Mouse (Mus musculus) left cerebral cortex, postnatal 4 days (tissue): ENCODE measurements around the gene Trim60. TPM values are rescaled to one million over a fixed set of nuclear protein-coding genes. Genes with fewer than 3 reads are reported as not detected.
"Not testable (repeated sequence)": the region's sequence is repeated elsewhere in the genome, so short reads cannot be mapped to it uniquely, and the experiment has no call there.

Experiments used
- DNase-seq: peaks from one replicate; pipeline ENCODE4 v3.0.0-alpha.2; 2022
- intact Hi-C: fragments of 180-260 bp; cut with DNase I; formaldehyde crosslinking; loops from one replicate; pipeline ENCODE4 v1.15.1; 2025
- total RNA-seq, 2 experiments: library from RNA; stranded (reverse); gene quantifications; 2 replicates each; pipeline ENCODE4 v1.2.3; 2021

Gene Trim60
- not detected for total RNA-seq

DNA sequence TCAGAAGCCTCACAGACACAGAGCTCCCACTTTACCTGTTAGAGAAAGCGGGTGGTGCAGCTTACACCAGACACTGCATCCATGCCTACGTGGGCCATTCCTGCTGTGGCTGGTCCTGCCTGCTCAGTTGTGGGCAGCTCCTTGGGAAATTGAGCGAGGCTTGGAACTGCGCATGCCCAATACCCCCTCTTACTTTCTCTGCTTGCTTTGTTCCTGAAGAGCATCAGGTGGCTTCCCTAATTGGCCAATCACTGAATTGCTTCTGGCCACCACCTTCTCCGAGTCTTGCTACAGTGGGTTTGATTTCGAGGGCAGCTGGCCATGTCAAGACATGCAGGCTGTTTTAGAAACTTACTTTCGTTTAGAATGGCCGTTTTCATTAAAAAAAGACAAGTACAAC lies at the start of gene Trim60, which contains the start of gene Trim61:
Gene Trim60, minus strand, starts transcription at position 162 of the 400 bp plus-strand sequence.
Gene Trim61, minus strand, starts transcription at position 101 of the 400 bp plus-strand sequence.
- no peak for DNase-seq
- intact Hi-C loops = no loop called here

DNA sequence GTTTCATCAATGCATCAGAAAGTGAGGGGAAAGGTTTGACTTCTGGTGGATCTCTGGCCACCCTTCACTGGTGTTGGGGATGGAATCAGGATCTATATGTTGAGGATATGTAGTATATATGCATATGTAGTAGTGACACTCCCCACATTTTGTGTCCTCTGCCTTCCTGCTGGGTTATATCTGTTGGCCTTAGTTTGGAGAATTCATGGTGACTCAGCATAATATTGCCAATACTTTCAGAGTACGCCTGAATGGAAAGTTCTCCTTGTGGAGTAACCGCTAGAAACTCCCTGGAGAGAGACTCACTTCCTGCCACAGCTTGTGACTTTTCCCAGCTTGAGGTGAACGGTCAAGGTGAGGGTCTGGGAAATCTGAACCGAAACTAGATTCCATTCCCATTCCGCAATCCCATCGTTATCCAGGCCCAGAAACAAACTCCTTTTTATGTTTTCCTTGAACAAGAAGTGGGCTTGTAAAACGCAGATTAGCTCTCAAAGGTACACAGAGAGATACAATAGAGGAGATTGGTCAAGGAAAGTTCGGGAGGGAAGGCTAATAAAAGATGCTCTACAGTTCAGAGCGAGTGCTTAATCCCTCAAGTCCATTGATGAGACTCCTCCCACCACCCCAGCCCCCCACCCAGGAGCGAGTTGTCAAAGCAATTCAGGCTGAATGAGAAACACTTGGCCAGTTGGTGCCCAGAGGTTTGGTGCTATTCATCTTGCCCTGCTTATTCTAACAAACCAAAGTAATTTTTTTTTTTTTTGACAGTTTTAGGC lies 49.5 kb upstream of the Trim60 start:
- intact Hi-C loops = no loop called here
- no peak for DNase-seq

DNA sequence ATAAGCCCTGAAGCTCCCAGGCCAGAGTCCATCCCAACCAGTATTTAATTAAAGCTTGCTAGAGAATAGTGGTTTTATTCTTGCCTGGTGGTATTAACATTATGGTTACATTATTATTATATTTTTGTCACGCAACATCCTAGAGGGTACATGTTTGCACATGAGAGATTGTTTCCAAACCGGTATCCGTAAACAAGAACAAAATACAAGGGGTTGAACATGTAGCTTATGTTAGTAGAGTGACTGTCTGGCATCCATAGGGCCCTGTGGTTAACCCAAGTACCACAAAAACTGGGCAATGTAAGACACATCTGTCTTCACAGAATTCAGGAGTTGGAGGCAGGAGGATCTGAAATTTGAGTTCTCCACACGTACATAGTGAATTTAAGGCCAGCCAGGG lies 48.6 kb upstream of the Trim60 start:
- DNase-seq = no peak
- intact Hi-C loops = no loop called here

DNA sequence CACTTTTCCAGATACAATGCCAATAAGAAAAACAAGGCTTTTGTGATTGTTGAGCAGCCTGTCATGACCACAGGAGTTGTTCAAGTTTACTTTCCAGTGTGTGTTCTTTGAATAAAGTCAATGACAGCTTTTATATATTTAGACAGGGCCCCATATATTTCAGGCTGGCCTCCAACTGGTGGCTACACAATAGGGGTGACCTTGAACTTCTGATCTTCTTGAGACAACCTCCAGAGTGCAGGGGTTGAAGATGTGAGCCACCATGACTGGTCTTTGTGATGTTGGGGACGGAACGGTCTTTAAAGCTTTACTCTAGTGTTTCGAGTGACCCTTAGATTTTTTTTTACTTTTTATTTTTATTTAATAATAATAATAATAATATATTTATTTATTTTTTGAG lies 47.2 kb upstream of the Trim60 start:
- intact Hi-C loops = no loop called here
- no peak for DNase-seq

DNA sequence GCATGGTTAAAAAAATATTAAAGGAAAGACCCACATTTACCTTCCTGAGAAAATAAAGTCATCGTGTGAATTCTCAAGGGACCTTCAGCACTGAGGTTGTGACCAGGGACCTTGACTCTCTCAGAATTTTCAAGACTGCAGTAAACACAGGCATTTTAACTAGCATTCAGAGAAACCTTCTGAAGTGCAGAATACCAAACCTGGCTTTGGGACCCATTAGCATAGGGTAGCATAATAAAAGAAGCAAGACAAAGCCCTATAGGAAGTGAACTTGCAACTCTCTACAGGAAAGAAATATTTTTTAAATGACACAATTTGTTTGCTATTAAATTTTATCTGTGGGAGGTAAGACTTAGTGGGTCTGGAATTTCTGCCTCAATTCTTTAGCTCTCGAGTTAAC lies 45.7 kb upstream of the Trim60 start:
- intact Hi-C loops = no loop called here
- DNase-seq = no peak

DNA sequence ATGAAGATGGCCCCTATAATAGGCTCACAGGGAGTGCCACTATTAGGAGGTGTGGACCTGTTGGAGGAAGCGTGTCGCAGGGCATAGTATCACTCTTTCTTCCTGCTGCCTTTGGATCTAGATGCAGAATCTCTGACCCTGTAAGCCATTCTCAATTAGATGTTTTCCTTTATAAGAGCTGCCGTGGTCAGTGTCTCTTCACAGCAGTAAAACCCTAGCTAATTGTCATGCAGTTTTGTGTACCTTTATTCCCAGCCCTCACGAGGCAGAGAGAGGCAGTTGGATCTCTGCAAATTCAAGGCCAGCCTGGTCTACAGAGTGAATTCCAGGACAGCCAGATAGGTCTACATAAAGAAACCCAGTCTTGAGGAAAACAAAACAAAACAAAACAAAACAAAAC lies 43.8 kb upstream of the Trim60 start:
- intact Hi-C loops = no loop called here
- DNase-seq = no peak

DNA sequence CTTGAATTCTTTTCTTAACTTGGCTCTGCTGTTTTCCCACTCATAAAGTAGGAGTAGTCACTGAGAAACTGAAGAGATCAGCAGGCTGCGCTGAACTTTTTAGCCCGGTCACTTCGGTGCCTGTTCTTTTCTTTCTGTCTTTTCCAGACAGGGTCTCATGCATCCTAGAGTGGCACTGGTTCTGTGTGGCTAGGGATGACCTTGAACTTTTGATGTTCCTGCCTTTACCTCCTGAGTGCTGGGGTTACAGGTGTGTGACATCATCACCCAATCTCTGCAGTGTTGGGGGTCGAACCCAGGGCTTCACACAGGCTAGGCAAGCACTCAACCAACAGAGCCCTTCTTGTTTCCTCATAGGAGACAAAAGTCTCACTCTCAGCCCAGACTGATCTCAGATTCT lies 38.3 kb upstream of the Trim60 start:
- no peak for DNase-seq
- intact Hi-C loops = no loop called here

DNA sequence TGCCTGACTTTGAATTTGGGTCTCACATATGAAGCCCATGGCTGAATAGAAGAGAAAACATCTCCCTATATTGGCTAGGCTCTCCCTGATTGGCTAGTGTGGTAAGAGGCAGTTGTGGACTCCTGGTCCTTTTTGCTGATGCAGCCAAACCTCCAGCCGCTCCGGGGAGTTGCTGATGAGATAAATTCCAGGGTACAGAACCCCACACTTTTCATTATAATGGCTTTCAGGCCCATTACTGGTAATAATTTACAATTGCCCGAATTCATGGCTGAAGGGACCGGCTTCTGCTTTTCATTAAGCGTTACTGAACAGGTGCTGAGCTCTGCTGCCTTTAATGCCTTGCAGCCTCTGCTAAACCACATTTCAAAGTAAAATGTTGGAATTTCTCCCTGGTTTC lies 35.6 kb upstream of the Trim60 start:
- intact Hi-C loops = no loop called here
- no peak for DNase-seq

DNA sequence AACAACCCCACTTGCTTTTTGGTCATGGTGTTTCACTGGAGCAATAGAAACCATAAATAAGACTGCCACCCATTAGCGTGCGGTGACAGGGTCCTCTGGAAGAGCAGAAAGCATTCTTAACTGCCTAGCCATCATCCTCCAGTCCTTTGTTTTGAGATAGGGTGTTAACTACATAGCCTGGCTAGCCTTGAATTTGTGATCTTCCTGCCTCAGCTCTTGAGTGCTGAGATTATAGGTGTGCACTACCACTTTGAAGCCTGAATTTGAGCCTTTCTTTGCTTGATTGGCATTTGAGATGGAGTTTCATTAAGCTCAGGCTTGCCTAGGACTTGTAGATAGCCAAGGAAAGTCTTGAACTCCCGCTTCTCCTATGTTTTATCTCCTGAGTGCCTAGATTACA lies 35.2 kb upstream of the Trim60 start:
- intact Hi-C loops = no loop called here

DNA sequence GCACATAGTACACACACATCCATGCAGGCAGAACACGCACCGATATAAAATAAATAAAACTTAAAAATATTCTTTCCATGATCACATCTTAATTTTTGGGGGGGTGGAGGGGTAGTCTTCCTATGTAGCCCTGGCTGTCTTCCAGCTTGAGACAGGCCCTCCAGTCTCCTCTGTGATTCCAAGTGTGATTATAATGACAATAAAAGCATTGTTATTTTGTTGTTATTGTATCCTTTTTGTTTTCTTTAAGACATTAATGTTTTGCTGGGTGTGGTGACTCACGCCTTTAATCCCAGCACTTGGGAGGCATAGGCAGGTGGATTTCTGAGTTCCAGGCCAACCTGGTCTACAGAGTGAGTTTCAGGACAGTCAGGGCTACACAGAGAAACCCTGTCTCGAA lies 29.4 kb upstream of the Trim60 start:
- DNase-seq = no peak
- intact Hi-C loops = no loop called here

More for the DNA sequence above, 35.2 kb upstream of the Trim60 start:
- DNase-seq = no peak

DNA sequence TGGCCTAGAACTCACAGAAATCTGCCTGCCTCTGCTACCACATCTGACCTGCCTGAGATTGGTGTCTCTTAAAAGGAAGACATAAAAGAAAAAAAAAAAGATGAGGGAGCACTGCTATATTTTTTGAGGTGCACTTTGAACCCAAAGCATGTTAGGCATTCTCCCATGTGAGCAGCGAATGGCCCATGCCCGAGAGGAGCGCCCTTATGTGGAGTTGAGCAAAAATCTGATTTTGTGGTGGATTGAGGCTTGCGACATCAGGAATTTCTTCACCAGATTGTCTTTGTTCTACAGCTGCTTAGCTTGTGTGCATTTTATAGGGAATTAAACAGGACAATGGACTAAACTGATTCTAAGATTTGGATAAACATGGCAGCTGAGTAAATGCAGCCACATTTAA lies 28.8 kb upstream of the Trim60 start:
- intact Hi-C loops = no loop called here
- DNase-seq = no peak

DNA sequence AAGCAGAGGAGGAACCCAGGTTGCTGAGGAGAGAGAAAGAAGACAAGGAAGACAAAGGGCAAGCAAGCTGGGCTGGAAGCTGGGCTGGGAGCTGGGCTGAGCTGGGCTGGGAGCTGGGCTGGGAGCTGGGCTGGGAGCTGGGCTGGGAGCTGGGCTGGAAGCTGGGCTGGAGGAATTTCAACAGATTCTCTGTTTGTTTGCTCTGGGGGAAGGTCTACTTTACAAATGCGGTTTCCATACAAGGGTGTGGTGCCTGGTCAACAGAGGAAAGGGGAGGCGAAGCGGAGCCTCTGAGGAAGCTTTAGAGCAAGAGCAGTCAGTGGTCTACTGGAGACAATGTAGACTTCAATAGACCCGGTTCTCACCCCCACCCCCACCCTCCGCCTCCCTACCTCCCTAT lies 28.2 kb upstream of the Trim60 start:
- no peak for DNase-seq
- intact Hi-C loops = no loop called here

DNA sequence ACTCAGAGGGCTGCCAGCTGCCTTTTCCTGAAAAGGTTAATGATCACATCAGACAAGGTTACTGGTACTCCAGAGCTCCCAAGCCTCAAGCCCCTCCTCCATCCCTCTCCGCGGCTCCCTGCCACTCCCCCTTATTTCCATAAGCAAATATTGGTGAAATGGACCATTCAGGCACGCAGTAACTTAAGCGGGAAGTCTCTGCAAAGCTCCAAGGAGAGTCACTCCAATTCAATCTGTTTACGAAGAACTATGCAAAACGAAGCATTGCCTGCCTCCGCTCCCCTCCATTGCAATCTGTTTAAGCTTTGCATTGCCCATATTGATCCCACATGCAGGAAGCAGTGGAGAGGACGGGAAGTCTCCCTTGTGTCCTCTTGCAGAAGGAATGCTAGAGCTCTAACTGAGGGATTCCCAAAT lies 18.7 kb upstream of the Trim60 start, which contains the start of gene Apela:
Gene Apela, minus strand, starts transcription at position 220 of the 417 bp plus-strand sequence.
- intact Hi-C loops = no loop called here
- DNase-seq = peak; percentile 8

DNA sequence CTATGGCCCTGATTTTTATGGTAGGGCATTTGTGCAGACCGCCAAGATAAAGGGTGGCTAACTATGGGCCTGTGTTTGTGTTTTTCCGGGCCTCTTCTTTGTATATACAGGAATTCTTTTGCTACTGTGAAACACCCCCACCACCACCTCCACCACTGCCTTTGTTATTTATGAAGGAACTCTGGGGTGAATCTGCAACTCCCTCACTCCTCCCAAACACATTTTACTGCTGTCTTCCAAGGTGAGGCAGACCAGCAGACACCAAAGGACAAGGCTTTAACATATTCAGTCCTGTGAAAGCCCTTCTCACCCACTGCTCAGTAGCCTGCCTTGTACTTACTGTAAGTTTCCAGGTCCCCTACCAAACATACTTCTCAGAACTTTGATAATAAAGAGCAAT lies 15.8 kb upstream of the Trim60 start:
- intact Hi-C loops = no loop called here
- DNase-seq = no peak

DNA sequence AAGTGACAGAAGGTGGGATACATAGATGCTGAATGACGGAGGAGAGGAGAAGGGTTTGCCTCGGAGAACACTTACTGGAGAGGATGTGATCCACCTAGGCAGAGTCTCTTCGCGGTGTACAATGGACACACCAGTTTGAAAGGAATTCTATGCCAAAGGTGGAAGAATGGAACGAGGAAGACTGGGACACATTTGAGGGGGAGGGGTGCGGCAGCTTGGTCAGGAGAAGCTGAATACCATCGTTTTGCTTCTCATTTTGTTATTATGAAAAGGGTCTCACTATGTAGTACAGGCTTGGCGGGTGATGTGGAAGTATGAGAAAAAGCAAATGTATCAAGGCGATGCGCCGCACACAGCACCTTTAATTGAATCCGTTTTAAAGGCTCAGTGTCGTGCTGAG lies 14.7 kb upstream of the Trim60 start:
- DNase-seq = no peak
- intact Hi-C loops = no loop called here

DNA sequence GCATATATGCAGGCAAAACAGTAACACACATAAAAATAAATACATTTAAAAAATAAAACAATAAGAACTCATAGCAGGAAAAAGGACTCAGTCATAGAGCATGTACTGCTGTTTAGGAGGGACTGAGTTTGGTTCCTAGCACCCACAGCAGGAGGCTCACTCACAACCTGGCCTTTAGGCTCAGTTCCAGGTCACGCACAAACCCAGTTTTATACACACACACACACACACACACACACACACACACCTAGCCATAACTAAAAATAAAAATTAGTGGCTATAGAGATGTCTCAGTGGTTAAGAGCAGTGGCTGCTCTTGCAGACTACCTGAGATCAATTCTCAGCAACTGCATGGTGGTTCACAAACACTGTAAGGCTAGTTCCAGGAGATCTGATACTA lies 13.7 kb upstream of the Trim60 start:
- intact Hi-C loops = no loop called here
- no peak for DNase-seq

DNA sequence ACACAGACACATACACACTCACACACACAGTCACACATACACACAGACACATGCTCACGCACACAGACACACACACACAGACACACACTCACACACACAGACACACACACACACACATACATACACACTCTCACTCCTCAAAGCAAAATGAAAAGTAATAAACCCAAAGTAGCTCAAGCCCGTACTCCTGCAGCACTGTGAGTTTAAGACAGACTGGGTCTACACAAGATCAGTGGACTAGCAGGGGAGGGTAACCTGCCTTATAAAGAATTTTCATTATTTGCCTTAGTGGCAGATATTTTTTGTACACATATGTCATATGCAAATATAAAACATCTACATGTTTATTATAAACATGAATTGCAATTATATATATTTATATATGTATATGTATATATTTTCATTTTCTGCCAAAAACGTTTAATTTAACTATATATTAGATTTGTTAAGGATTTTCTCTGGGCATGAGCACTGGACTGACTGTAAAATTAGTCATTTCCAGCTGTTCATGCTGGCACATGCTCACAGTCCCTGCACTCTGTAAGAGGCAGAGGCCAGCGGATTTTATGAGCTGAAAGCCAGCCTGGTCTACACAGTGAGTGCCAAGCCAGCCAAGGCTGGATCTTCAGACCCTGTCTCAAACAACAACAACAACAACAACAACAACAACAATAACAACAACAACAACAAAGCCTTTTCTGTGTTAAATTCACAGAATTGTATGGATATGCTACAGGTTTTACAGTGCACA lies 12.5 kb upstream of the Trim60 start:
- DNase-seq = no peak
- intact Hi-C loops = no loop called here

DNA sequence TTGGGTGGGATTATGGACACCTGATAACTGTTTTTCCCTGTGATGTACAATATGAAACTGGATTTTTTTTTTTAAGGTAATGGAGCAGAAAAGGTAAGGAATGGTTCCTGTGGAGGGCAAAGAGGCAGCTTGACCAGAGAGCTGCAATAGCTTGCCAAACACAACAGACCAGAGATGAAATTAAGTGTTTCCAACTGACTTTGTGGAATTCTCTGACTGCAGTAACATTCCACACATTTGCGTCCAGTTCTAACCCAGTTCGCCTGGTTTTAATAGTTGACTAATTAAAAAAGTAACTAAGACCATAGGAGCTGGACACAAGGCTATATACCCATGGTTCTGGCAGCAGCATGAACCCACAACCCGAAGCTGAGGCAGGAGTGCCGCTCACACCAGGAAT lies 11.4 kb upstream of the Trim60 start:
- no peak for DNase-seq
- intact Hi-C loops = no loop called here

DNA sequence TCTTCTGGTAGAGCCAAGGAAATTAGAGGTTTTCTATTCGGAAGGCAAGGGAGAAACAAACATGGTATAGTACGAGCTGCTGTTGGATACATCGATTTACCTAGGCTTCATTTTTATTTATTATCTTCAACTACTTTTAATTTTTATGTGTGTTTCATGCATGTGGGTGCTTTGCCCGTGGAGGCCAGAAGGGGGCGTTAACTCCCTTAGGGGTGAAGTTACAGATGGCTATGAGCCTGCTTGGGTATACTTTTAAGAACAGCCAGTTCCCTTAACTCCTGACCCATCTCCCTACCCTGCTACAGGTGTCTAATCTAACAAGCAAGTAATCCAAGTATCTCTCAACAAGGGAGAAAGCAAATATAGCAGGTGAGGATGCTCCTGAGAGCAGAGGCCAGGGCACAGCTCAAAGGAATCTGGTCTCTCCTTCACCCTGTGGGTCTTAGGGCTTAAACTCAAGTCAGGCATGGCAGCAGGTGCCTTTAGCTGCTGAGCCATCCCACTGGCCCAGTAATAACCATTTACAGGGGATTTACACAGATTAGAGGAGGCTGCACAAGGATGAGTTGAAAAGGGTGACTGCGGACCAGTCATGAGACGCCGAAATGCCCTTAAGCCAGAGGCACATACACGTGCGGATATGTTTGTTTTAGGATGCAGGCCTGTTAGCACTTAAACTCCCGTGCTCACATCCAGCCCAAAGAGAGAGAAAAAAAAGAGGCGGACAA lies 10.7 kb upstream of the Trim60 start:
- no peak for DNase-seq
- intact Hi-C loops = no loop called here

DNA sequence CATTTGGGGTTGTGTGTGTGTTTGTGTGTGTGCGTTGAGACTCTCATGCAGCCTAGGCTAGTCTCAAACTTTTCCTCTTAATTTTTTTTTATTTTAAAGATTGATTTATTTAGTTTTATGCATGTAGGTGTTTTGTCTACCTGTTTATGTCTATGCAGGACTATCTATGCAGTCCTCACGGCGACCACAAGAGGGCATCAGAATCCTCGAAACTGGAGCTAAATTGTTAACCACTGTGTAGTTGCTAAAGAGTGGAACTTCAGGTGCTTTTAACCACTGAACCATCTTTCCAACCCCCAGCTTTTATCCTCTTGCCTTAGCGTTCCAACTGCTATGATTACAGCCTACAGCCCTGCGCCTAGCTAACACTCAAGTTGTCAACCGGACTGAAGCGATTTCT lies 4.1 kb upstream of the Trim60 start:
- intact Hi-C loops = loop anchor here (2.0 kb wide), 1 partner anchor 88 kb away; no protein-coding TSS in a partner anchor
- peak; percentile 71 for DNase-seq

DNA sequence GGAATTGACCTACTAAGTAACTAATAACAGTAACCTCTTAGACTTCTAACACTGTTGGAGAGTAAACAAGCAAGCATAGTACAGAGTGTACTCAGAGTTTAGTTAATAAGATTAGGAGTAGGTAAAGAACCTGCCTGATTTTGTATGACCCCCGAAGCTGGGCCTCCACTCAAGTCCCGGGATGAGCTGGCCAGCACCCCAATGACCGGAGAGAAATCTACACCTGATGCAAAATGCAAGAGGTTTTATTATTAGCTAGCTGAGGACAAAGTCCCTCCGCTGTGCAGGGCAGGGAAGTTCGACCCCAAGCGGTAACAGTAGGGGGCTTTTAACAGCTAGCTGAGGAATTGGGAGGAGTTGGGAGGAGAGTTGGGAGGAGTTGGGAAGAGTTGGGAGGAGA lies 10.8 kb downstream of the Trim60 start:
- intact Hi-C loops, DNase-seq: not testable (repeated sequence)
